Mouse (Mus musculus) heart, adult 8-10 months (tissue): ENCODE results near the gene Strada. TPM values are rescaled to one million over a fixed set of nuclear protein-coding genes. Genes with fewer than 3 reads are reported as not detected.

Experiments
- DNase-seq: peaks from one replicate; pipeline ENCODE4 v3.0.0; 2022; ENCODE audit warnings: low spot score
- total RNA-seq, 4 experiments: library from RNA; stranded (reverse); gene quantifications; 2 replicates each; pipeline ENCODE4 v1.2.4; 2022

Gene Strada
- total RNA-seq, 4 experiments from 2014 or later, result 4.8 to 8.5 (median 7.6) TPM

- no peak for DNase-seq
Measured at GRCm38 (mm10) chr11:106187326-106187725, 14.6 kb downstream of the Strada start.

- DNase-seq, result no peak
Measured at GRCm38 (mm10) chr11:106180449-106180801, 21.5 kb downstream of the Strada start.

GRCm38 (mm10) chr11:106179711-106180448 lies 22.1 kb downstream of the Strada start:
- DNase-seq, result no peak

GRCm38 (mm10) chr11:106178036-106178782 lies 23.8 kb downstream of the Strada start:
- DNase-seq, result no peak

GRCm38 (mm10) chr11:106176372-106176771 lies 25.6 kb downstream of the Strada start:
- no peak for DNase-seq

GRCm38 (mm10) chr11:106175081-106175480 lies 26.9 kb downstream of the Strada start:
- no peak for DNase-seq

GRCm38 (mm10) chr11:106174372-106174771 lies 27.6 kb downstream of the Strada start:
- DNase-seq, result no peak

- no peak for DNase-seq
Measured at GRCm38 (mm10) chr11:106173228-106173627, 28.7 kb downstream of the Strada start.

- DNase-seq, result no peak
Measured at GRCm38 (mm10) chr11:106170807-106171206, 31.2 kb downstream of the Strada start.

GRCm38 (mm10) chr11:106167435-106167834 lies 34.5 kb downstream of the Strada start:
- no peak for DNase-seq

GRCm38 (mm10) chr11:106164601-106165180 lies 37.3 kb downstream of the Strada start:
- DNase-seq, result no peak

- peak; percentile 49 for DNase-seq
Measured at GRCm38 (mm10) chr11:106163546-106163945, 38.4 kb downstream of the Strada start.

- DNase-seq, result no peak
Measured at GRCm38 (mm10) chr11:106162237-106162636, 39.7 kb downstream of the Strada start.

GRCm38 (mm10) chr11:106160841-106161721 lies 40.9 kb downstream of the Strada start, which contains the start of the genes Gm10840 and Limd2:
Gene Gm10840 (plus strand): TSS chr11:106160850.
Gene Limd2 (minus strand): TSS chr11:106160860.
- DNase-seq, result no peak

GRCm38 (mm10) chr11:106159921-106160840 lies 41.8 kb downstream of the Strada start:
- peak; percentile 55 for DNase-seq

- DNase-seq, result no peak
Measured at GRCm38 (mm10) chr11:106159216-106159920, 42.6 kb downstream of the Strada start.

GRCm38 (mm10) chr11:106158930-106159215 lies 43.1 kb downstream of the Strada start:
- DNase-seq, result no peak

- no peak for DNase-seq
Measured at GRCm38 (mm10) chr11:106158081-106158929, 43.7 kb downstream of the Strada start.

GRCm38 (mm10) chr11:106157154-106157553 lies 44.8 kb downstream of the Strada start:
- DNase-seq, result no peak
